Mouse (Mus musculus) kidney, postnatal 10 days (tissue): ENCODE results near the gene Qrich1.

Experiments
- DNase-seq: peaks from one replicate; pipeline ENCODE4 v3.0.0; 2021; ENCODE audit warnings: mixed read lengths

Gene Qrich1

GRCm38 (mm10) chr9:108565881-108566814 lies 49.5 kb downstream of the Qrich1 start:
- no peak for DNase-seq

- DNase-seq, result peak; percentile 98
These were observed 50.5 kb downstream of the Qrich1 start, which contains the start of gene Ndufaf3 for GRCm38 (mm10) chr9:108566815-108567776. Gene Ndufaf3 (minus strand): TSS chr9:108567434.

DNA sequence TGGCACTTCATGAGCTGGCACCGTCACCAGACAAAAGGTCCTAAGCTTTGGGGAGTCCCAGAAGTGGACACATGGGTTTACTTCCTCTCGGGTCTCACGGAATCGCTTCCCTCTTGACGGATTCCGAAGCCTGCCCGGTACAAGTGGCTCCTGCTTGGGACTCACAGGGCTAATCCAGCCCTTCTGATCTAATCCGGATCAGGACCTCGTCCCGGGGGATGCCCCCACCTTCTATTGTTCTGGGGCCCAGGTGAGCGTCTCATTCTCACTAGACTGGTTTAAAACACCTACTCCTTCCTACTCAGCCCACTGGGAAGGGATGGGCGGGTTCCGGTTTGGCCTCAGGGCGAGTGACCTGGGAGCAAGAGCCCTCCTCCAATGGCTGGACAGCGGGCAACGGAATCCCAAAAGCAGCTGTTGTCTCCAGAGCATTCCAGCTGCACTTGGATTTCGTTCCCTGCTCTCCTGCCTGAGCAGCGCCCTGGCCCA lies 51.4 kb downstream of the Qrich1 start:
- DNase-seq, result peak; percentile 48

- DNase-seq, result peak; percentile 29
These were observed 51.9 kb downstream of the Qrich1 start for GRCm38 (mm10) chr9:108568511-108568921.

- peak; percentile 96 for DNase-seq
These were observed 53.0 kb downstream of the Qrich1 start, which contains the start of gene Dalrd3 for GRCm38 (mm10) chr9:108569381-108570206. Gene Dalrd3 (plus strand): TSS chr9:108569886.

DNA sequence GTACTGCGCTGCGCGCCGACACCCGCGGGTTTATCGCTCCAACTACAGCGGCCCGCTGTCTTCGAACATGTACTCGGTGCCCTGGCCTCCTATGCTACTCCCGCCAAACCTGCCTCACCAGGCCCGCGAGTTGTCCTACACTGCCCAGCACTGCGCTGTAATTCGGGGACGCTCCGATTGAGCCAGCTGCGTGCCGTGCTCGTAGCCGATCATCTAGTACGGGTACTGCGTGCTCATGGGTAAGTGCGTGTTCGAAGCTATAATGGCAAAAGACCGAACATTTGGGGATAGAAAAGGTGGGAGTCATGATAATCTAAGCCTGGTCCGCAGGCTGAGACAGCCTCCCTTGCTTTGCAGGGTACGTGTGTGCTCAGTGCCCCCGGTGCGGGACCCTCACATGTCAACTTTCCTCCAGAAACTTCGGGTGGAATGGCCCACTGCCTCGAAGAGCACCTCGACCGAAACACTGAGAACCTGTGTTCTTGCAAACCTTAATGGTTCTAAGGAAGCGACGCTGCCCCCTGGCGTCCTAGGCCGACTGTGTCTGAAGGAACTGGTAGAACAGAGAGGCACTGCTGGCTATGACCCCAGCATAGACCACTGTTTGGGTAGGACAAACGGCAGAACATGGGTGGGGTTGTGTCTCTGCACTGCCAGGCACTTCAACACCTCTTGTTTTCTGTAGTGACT lies 53.7 kb downstream of the Qrich1 start:
- peak; percentile 93 for DNase-seq

- no peak for DNase-seq
These were observed 54.9 kb downstream of the Qrich1 start for GRCm38 (mm10) chr9:108571401-108571973.

DNA sequence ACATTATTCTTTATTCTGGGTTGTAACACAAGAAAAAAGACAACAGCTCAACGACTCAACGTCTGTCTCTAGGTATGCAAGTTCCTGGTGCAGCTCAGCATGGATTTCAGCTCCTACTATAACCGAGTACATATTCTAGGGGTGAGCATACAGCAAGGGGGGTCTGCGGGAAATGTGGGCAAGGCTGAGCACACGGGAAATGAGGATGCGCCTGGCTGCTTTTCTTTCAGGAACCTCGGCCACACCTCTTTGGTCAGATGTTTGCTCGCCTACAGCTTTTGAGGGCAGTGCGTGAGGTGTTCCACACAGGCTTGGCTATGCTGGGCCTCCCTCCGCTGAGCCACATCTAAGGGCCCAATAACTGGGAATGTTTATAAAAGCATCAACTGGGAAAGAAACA lies 55.7 kb downstream of the Qrich1 start:
- no peak for DNase-seq

- peak; percentile 84 for DNase-seq
These were observed 57.4 kb downstream of the Qrich1 start for GRCm38 (mm10) chr9:108573774-108574690.

DNA sequence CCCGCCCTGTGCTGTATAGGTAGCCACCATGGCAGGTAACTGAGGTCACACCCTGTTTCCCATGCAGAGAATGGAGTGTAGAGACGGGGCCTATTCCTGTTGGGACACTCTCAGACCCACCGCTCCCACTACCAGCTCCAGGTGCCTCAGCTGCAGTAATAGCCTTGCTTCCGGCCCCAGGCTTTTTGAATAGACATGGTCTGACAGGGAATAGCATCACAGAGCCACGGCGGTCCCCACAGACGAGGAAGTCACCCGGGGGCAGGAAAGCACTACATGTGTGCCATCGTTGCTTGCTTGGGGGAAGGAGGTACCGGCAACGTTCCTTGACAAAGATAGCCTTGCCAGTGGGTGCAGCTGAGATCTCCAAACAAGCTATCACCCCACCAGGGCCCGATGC lies 58.3 kb downstream of the Qrich1 start:
- no peak for DNase-seq

- no peak for DNase-seq
These were observed 59.0 kb downstream of the Qrich1 start for GRCm38 (mm10) chr9:108575321-108576297.

GRCm38 (mm10) chr9:108577025-108577424 lies 60.4 kb downstream of the Qrich1 start:
- DNase-seq, result no peak

DNA sequence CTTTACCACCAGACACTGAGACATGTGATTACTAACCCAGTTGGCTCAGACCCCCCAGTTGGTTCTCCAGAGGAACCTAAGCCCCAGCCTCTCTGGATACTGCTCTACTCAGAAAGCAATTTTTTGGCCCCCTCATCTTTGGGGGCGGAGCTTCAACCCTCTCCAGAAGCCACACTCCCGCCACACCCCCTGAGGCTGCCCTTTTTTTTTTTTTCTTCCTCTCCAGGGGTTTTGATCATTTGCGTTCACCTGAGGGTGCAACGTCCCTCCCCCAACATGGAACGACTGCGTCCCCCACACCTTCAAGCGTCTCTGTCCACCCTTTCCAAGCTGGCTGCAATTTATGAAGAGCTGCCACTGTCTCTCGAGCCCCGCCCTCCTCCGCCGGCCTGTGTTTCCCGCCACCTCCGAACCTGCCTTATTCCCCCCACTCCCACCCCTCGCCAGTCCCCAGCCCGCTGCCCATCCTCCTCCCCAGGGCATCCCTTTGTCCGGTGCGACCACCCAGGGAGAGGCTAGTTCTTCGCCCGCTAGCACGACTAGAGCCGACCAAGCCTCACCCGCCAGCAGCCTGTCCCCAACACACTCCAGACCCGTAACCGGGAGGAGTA lies 61.4 kb downstream of the Qrich1 start:
- DNase-seq, result peak; percentile 77

GRCm38 (mm10) chr9:108578545-108579343 lies 62.1 kb downstream of the Qrich1 start, which contains the start of gene Wdr6:
Gene Wdr6 (minus strand): TSS chr9:108578739.
- DNase-seq, result peak; percentile 97

DNA sequence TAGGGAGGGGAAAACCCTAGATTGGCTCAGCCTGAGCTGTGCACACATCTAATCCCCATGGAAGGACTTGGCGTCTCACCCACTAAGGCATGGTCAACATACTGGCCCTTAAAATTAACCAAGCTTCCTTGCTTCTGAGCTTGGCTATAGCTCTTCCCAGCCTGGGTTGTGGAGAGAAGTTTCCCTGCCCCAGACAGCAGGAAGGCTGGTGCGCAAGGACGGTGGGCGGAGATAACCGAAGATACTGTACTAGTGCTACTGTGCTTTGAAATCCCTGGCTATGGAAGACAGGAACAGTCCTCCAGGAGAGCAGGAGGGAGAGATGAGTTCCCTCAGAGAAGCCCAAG lies 62.7 kb downstream of the Qrich1 start:
- no peak for DNase-seq

GRCm38 (mm10) chr9:108587571-108588180 lies 71.1 kb downstream of the Qrich1 start:
- peak; percentile 79 for DNase-seq

- DNase-seq, result peak; percentile 34
These were observed 72.6 kb downstream of the Qrich1 start for GRCm38 (mm10) chr9:108589229-108589628.
